Mouse (Mus musculus): ENCODE results near the gene Gm11232. TPM values are rescaled to one million over a fixed set of nuclear protein-coding genes. Genes with fewer than 3 reads are reported as not detected.

Gm11232 gene
- 0.11 and 0.14 TPM in 2 replicates for polyA plus RNA-seq (2015; fragmentation: Nextera tagmentation; extraction: Ambion mirVana)

DNA sequence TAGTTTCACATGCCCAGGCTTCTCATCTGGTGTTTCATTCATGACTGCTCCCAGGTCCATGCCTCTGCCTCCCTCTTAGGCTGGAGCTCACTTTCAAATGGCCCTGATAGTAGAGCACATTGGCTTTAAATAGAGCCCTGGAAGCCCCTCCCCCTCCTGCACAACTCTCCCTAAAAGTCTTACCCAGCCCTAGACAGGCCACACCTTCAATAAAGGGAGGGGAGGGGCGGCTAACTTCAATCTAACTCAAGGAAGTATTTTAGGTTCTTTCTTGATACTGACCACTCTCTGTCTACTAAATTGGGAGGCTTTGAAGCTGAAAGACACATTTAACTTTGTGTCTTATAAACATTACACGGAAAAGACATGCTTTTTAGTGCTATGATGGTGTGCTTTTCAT lies at the start of gene Gm11232:
TSS of gene Gm11232 (minus strand) at position 101 of the 400 bp plus-strand sequence.
- Histone ChIP-seq H3K4me3 (no peak within 1 kb of the TSS), H3K4me1 (no peaks in the 10 kb centered on the region), H3K9me3 (no peaks in the 10 kb centered on the region), H3K9ac (no peak within 1 kb of the TSS), H3K27ac (replicated peaks) (no peak within 1 kb of the TSS), H3K4me2 (no peak within 1 kb of the TSS), H3K36me3 (no peaks in the 10 kb centered on the region), H3K27me3 (replicated peaks) (no peaks in the 10 kb centered on the region)
- 63% methylated on average over 2 of the region's 2 CpGs for WGBS
- no peak for ATAC-seq (ENCODE audit: extremely low read depth, insufficient number of reproducible peaks, low FRiP score, low TSS enrichment)

DNA sequence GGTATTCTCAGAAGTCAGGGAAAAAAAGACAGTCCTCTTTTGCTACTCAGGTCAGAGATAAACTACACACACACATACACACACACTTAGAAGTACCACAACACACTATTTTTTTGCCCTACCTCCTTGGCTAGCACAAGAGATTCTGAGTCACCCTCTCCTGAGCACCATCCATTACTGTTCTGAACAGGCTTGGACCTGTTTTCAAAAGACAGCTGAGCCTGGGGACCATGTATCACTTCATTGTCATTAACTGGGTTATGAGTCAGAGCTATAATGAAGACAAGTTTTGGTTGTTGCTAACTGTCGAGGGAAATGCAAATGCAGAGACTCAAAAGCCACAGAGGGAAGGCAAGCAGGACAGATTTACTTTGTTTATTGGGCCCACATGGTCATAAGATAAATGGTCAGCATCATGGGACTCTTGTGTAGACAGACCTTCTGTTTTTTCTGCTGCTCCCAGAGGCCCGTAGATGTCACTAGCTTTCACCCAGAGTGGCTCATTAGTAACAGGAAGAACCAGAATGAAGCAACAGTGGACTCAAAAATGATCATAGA lies 48.3 kb upstream of the Gm11232 start:
- Histone ChIP-seq H3K4me1 (no peaks in the 10 kb centered on the region), H3K27ac (replicated peaks) (no peak overlapping the region), H3K4me3 (no peak overlapping the region), H3K9ac (no peak overlapping the region), H3K36me3 (no peaks in the 10 kb centered on the region), H3K9me3 (no peaks in the 10 kb centered on the region), H3K27me3 (replicated peaks) (no peaks in the 10 kb centered on the region), H3K4me2 (no peak overlapping the region)
- ATAC-seq (ENCODE audit: extremely low read depth, insufficient number of reproducible peaks, low FRiP score, low TSS enrichment) = no peak
- WGBS = 62% methylated on average over 2 of the region's 2 CpGs

DNA sequence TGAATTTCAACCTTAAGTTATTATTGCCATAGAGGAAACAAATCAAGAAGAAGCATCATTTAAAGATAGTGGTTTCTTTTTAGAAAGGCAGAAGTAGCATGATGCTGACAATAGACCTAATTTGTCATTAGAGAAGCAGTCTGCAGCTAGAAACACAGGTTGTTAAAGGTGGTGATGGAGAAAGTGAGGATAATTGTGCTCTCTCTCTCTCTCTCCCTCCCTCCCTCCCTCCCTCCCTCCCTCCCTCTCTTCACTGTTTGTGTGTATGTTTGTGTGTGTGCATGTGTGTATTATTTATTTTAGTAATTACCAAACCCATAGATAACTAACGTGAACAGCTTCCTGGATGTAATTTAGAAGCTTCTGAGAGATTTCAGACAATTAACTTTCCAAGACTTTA lies 7.8 kb upstream of the Gm11232 start:
- H3K36me3 ChIP-seq = no peaks in the 10 kb centered on the region

DNA sequence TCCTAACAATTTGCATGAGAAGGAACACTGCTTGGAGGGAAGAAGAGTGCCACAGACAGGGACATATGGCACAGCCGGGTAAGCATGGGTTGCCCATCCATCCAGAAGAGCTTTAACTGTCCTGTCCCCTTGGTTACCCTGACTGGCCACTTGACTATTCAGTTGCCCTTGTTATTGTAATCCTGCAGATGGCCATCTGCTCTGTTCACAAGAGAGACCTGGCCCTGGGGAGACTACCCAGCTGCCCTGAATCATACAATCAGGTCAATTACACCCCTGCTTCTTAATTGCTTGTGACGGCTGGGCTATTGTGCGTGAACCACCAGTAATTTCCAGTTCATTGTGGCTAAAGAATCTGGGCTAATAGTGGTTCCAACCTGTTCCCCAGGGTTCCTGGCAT lies 7.3 kb upstream of the Gm11232 start:
- ATAC-seq (ENCODE audit: extremely low read depth, insufficient number of reproducible peaks, low FRiP score, low TSS enrichment) = no peak
- no peak overlapping the region for H3K4me3 ChIP-seq
- H3K4me1 ChIP-seq = no peaks in the 10 kb centered on the region
- no peak overlapping the region for H3K27ac ChIP-seq (replicated peaks)
- H3K36me3 ChIP-seq = no peaks in the 10 kb centered on the region
- H3K27me3 ChIP-seq (replicated peaks) = no peaks in the 10 kb centered on the region
- no peak overlapping the region for H3K9ac ChIP-seq
- 76% methylated on average over 3 of the region's 3 CpGs for WGBS
- H3K9me3 ChIP-seq = no peaks in the 10 kb centered on the region
- no peak overlapping the region for H3K4me2 ChIP-seq

More for the DNA sequence above, 7.8 kb upstream of the Gm11232 start:
- ATAC-seq (ENCODE audit: extremely low read depth, insufficient number of reproducible peaks, low FRiP score, low TSS enrichment) = no peak
- WGBS = 74% methylated on average over 1 of the region's 1 CpGs
- no peak overlapping the region for H3K4me2 ChIP-seq
- no peaks in the 10 kb centered on the region for H3K9me3 ChIP-seq
- H3K4me1 ChIP-seq = no peaks in the 10 kb centered on the region
- H3K27me3 ChIP-seq (replicated peaks) = no peaks in the 10 kb centered on the region
- no peak overlapping the region for H3K27ac ChIP-seq (replicated peaks)
- no peak overlapping the region for H3K9ac ChIP-seq
- no peak overlapping the region for H3K4me3 ChIP-seq

DNA sequence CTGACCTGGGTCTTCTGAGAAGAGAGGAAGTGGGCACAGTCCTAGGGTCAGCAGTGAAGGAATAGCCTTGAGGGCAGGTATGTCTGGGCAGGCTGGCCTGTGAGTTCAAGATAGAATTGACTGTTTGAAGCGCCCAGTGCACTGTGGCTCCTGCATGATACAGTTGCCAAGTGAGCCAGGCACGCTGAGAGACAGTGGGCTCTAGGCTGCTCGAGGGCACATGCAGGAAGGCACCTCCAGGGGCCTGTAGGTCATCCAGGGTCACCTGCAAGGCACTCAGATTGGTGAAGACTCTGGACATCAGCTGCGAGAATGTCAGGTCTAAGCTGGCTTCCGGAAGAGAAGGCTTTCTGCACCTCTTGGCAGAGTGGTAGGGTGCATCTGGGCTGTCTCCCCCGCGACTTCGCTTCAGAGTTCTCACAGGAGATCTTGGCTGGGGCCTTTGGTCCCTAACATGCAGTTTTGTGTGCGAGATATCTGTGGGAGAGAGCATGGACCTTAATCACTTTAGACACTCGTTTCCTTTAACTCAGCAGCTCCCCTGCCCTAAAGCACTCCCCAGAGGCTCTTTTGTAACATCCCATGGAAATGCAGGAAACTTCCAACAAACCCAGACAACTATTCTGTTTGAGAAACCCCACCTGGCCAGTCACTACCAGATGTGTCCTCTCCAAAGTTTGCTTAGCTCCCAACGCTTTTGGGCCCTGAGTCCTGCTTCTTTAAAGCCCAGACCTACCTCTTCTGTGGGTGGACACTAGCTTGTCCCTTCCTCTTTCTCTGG lies 1.1 kb downstream of the Gm11232 start:
- no peaks in the 10 kb centered on the region for H3K9me3 ChIP-seq
- 61% methylated on average over 11 of the region's 11 CpGs for WGBS
- H3K4me3 ChIP-seq = no peak overlapping the region
- no peaks in the 10 kb centered on the region for H3K36me3 ChIP-seq
- no peaks in the 10 kb centered on the region for H3K4me1 ChIP-seq
- no peak; the same call in 1 of the 2 replicates for ATAC-seq (ENCODE audit: extremely low read depth, insufficient number of reproducible peaks, low FRiP score, low TSS enrichment)
- H3K27ac ChIP-seq (replicated peaks) = no peak overlapping the region
- no peak overlapping the region for H3K9ac ChIP-seq
- H3K27me3 ChIP-seq (replicated peaks) = no peaks in the 10 kb centered on the region
- no peak overlapping the region for H3K4me2 ChIP-seq

DNA sequence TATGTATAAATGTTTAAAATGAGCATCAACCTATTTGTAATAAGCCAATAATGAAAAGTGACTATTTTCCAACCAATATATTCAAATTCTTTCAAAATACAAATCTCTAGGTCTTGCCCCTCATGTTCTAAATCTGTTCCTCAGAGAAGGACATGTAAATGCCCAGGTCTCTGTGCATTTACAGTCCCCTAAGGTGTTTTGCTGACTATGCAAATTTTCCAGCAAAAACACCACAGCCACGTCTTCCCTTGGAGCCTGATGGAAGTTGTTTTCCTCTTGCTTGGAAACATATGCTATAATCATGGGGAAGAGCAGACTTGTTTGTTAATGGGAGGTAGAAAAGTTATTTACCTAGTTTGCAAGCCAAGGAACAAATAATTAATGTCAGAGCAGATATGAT lies 12.0 kb downstream of the Gm11232 start:
- Histone ChIP-seq H3K4me1 (no peaks in the 10 kb centered on the region), H3K27ac (replicated peaks) (no peak overlapping the region), H3K4me3 (no peak overlapping the region), H3K36me3 (no peaks in the 10 kb centered on the region), H3K9ac (no peak overlapping the region), H3K4me2 (no peak overlapping the region), H3K27me3 (replicated peaks) (no peaks in the 10 kb centered on the region), H3K9me3 (no peaks in the 10 kb centered on the region)
- ATAC-seq (ENCODE audit: extremely low read depth, insufficient number of reproducible peaks, low FRiP score, low TSS enrichment) = no peak
- 49% methylated on average over 1 of the region's 1 CpGs for WGBS

DNA sequence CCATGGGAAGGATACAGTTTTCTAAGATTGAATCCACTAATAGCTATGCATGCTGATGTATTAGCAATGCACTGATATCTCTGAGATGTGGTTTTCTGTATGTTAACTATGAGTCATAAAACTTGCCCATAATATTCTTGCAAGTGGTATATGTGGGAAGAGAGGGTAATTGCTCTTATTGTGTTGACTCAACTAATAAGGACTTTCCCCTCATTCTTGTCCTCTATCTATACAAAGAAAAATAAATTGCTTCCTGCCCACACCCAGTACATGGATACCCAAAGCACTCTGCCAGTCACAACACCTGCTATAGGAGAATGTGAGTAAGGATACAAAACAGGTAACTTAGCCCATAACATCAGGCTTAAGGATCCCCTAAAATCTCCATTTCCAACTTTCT lies 21.2 kb downstream of the Gm11232 start:
- Histone ChIP-seq H3K4me3 (no peak overlapping the region), H3K4me1 (no peaks in the 10 kb centered on the region), H3K36me3 (no peaks in the 10 kb centered on the region), H3K4me2 (no peak overlapping the region), H3K9ac (no peak overlapping the region), H3K27ac (replicated peaks) (no peak overlapping the region), H3K27me3 (replicated peaks) (no peaks in the 10 kb centered on the region), H3K9me3 (no peaks in the 10 kb centered on the region)
- ATAC-seq (ENCODE audit: extremely low read depth, insufficient number of reproducible peaks, low FRiP score, low TSS enrichment) = no peak

DNA sequence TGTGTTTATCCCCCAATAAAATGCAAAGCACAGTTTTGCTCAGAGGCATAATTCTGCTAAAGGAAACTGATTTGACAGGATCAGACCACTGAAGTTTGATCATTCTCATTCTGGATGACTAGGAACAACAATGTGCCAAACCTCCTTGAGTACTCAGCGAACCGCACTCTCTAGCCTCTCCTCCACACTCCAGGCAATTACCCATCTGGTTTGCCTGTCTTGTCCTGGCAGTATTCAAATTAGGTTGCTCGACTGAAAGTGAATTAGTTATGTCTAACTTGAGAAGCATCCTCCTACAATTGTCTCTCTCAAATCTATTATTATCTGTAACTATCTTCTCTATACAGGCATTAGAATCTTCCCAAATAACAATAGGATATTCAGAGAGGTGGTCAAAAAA lies 22.5 kb downstream of the Gm11232 start:
- ATAC-seq (ENCODE audit: extremely low read depth, insufficient number of reproducible peaks, low FRiP score, low TSS enrichment) = no peak
- H3K36me3 ChIP-seq = no peaks in the 10 kb centered on the region
- no peaks in the 10 kb centered on the region for H3K9me3 ChIP-seq
- H3K4me3 ChIP-seq = no peak overlapping the region
- no peaks in the 10 kb centered on the region for H3K4me1 ChIP-seq
- WGBS = 72% methylated on average over 3 of the region's 3 CpGs
- no peak overlapping the region for H3K4me2 ChIP-seq
- H3K27ac ChIP-seq (replicated peaks) = no peak overlapping the region
- H3K27me3 ChIP-seq (replicated peaks) = no peaks in the 10 kb centered on the region
- no peak overlapping the region for H3K9ac ChIP-seq

DNA sequence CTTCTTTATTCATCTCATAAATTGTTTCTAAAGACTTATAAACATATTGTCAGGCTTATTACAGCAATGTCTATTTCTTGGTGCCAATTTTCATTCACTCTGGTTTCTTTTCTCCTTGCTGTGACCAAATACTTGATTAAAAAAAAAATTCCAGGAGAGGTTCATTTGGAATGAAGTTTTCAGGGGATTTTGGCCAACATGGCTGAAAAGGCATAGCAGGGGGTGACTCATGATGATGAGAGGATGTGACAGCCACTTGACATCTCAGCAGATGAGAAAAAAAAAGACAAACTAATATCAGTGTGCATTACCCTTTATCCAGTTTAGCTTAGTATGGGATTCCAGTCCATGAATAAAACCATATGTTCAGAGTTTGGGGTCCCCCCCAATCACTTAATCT lies 28.4 kb downstream of the Gm11232 start:
- Histone ChIP-seq H3K36me3 (no peaks in the 10 kb centered on the region), H3K9me3 (no peaks in the 10 kb centered on the region), H3K4me2 (no peak overlapping the region), H3K4me1 (no peaks in the 10 kb centered on the region), H3K4me3 (no peak overlapping the region), H3K9ac (no peak overlapping the region), H3K27me3 (replicated peaks) (no peaks in the 10 kb centered on the region), H3K27ac (replicated peaks) (no peak overlapping the region)
- no peak for ATAC-seq (ENCODE audit: extremely low read depth, insufficient number of reproducible peaks, low FRiP score, low TSS enrichment)

DNA sequence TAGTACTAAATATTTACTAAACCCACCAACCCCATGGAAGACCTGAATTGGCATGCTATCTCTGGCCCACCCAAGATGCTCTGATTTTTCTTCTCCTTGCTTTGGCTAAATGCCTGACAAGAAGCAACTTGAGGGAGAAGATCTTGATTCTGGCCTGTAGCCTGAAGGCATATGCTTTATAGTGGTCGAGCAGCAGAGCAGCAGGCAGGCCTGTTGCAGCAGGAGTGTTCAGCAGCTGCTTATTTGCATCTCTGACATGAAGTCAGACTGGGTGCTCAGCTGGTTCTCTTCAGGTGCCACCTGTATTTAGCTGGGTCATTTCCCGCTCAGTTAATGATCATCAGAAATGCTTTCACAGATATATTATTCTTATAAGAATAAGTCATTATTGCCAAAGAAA lies 30.2 kb downstream of the Gm11232 start:
- Histone ChIP-seq H3K27ac (replicated peaks) (no peak overlapping the region), H3K27me3 (replicated peaks) (no peaks in the 10 kb centered on the region), H3K4me2 (no peak overlapping the region), H3K36me3 (no peaks in the 10 kb centered on the region), H3K4me1 (no peaks in the 10 kb centered on the region), H3K4me3 (no peak overlapping the region), H3K9ac (no peak overlapping the region), H3K9me3 (no peaks in the 10 kb centered on the region)
- no peak for ATAC-seq (ENCODE audit: extremely low read depth, insufficient number of reproducible peaks, low FRiP score, low TSS enrichment)
- 45% methylated on average over 2 of the region's 2 CpGs for WGBS

DNA sequence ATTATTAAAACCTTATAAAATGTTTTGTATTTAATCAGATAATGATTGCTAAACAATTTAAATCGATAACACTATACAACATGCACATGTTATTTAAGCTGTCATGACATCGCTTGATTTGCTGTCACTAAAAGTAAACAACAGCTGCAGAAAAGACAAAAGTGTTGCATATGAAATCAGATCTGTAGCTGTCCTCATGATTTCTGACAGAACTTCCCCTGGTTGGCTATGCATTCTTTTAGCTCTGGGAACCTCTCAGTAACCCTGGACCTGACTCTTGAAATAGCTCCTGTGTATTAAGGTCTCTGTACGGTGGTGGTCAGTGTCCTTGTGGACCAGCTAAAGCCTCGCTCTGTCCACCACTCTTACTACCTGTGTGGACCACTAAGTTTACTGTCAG lies 30.7 kb downstream of the Gm11232 start:
- no peaks in the 10 kb centered on the region for H3K36me3 ChIP-seq
- H3K9me3 ChIP-seq = no peaks in the 10 kb centered on the region
- H3K4me2 ChIP-seq = no peak overlapping the region
- no peak overlapping the region for H3K4me3 ChIP-seq
- H3K9ac ChIP-seq = no peak overlapping the region
- no peaks in the 10 kb centered on the region for H3K27me3 ChIP-seq (replicated peaks)
- ATAC-seq (ENCODE audit: extremely low read depth, insufficient number of reproducible peaks, low FRiP score, low TSS enrichment) = no peak
- H3K27ac ChIP-seq (replicated peaks) = no peak overlapping the region
- no peaks in the 10 kb centered on the region for H3K4me1 ChIP-seq
- WGBS = 76% methylated on average over 4 of the region's 4 CpGs

DNA sequence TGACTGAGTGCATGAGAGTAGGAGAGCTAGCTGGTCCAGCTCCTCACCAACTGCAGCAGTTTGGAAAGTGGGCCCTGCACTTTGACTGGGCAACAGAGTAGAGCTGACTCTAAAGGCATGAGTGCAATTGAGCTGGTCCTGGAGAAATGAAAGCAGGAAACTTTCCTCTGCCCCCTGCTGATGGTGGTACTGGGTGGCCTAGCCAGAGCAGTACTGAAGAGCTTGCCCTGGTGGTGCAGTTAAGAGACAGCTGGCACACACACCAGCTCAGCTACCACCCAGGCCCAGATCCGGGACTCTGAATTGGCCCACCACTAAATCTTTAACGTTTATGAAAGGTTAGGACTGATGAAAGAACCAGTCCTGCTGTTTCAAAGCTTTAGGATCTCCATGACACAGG lies 31.9 kb downstream of the Gm11232 start:
- Histone ChIP-seq H3K27me3 (replicated peaks) (no peaks in the 10 kb centered on the region), H3K4me1 (no peaks in the 10 kb centered on the region), H3K9me3 (peaks cover 8% of the 10 kb centered on the region; the same call in 1 of the 2 replicates), H3K4me3 (no peak overlapping the region), H3K4me2 (no peak overlapping the region), H3K27ac (replicated peaks) (no peak overlapping the region), H3K9ac (no peak overlapping the region), H3K36me3 (no peaks in the 10 kb centered on the region)
- no peak for ATAC-seq (ENCODE audit: extremely low read depth, insufficient number of reproducible peaks, low FRiP score, low TSS enrichment)
- WGBS = 64% methylated on average over 2 of the region's 2 CpGs
